Mouse (Mus musculus): ENCODE data around the gene Ctdsp2.

Gene Ctdsp2

GRCm38 (mm10) chr10:126978277-126978994 is at the start of gene Ctdsp2:
Ctdsp2 (plus strand) TSS chr10:126978717.
- peak; percentile 99 for DNase-seq

GRCm38 (mm10) chr10:126928819-126929206 is 49.7 kb upstream of the Ctdsp2 start:
- DNase-seq, result no peak

GRCm38 (mm10) chr10:126929543-126929942 is 49.0 kb upstream of the Ctdsp2 start:
- DNase-seq, result no peak

- DNase-seq, result no peak
Measured at GRCm38 (mm10) chr10:126930270-126931121, 48.0 kb upstream of the Ctdsp2 start.

- DNase-seq, result no peak
Measured at GRCm38 (mm10) chr10:126931123-126931759, 47.3 kb upstream of the Ctdsp2 start.

- no peak for DNase-seq
Measured at GRCm38 (mm10) chr10:126931760-126932139, 46.8 kb upstream of the Ctdsp2 start.

GRCm38 (mm10) chr10:126934561-126934960 is 44.0 kb upstream of the Ctdsp2 start:
- DNase-seq, result no peak

- no peak for DNase-seq
Measured at GRCm38 (mm10) chr10:126935121-126935520, 43.4 kb upstream of the Ctdsp2 start.

GRCm38 (mm10) chr10:126935556-126936381 is 42.7 kb upstream of the Ctdsp2 start:
- DNase-seq, result peak; percentile 66

GRCm38 (mm10) chr10:126940949-126941348 is 37.6 kb upstream of the Ctdsp2 start:
- DNase-seq, result no peak

GRCm38 (mm10) chr10:126945531-126945930 is 33.0 kb upstream of the Ctdsp2 start:
- DNase-seq, result no peak

GRCm38 (mm10) chr10:126949824-126950223 is 28.7 kb upstream of the Ctdsp2 start:
- DNase-seq, result no peak

GRCm38 (mm10) chr10:126950572-126950971 is 27.9 kb upstream of the Ctdsp2 start:
- no peak for DNase-seq

- DNase-seq, result no peak
Measured at GRCm38 (mm10) chr10:126952375-126952774, 26.1 kb upstream of the Ctdsp2 start.

GRCm38 (mm10) chr10:126953029-126953471 is 25.5 kb upstream of the Ctdsp2 start:
- no peak for DNase-seq

- no peak for DNase-seq
Measured at GRCm38 (mm10) chr10:126956692-126957358, 21.7 kb upstream of the Ctdsp2 start.

GRCm38 (mm10) chr10:126957359-126958107 is 21.0 kb upstream of the Ctdsp2 start:
- DNase-seq, result no peak

- no peak for DNase-seq
Measured at GRCm38 (mm10) chr10:126960496-126960895, 18.0 kb upstream of the Ctdsp2 start.

GRCm38 (mm10) chr10:126961757-126962156 is 16.8 kb upstream of the Ctdsp2 start:
- no peak for DNase-seq

GRCm38 (mm10) chr10:126962271-126962965 is 16.1 kb upstream of the Ctdsp2 start:
- DNase-seq, result no peak

- DNase-seq, result no peak
Measured at GRCm38 (mm10) chr10:126962966-126963330, 15.6 kb upstream of the Ctdsp2 start.

All from thymus, postnatal 4 days (tissue).